Mouse (Mus musculus): ENCODE measurements around the gene Nsd1. TPM values are rescaled to one million over a fixed set of nuclear protein-coding genes. Genes with fewer than 3 reads are reported as not detected.
A peak's percentile ranks its signal among the peaks of the same experiment; 100 is the strongest.

Nsd1 gene
- polyA plus RNA-seq, 1 experiment, result 32.8 TPM

DNA sequence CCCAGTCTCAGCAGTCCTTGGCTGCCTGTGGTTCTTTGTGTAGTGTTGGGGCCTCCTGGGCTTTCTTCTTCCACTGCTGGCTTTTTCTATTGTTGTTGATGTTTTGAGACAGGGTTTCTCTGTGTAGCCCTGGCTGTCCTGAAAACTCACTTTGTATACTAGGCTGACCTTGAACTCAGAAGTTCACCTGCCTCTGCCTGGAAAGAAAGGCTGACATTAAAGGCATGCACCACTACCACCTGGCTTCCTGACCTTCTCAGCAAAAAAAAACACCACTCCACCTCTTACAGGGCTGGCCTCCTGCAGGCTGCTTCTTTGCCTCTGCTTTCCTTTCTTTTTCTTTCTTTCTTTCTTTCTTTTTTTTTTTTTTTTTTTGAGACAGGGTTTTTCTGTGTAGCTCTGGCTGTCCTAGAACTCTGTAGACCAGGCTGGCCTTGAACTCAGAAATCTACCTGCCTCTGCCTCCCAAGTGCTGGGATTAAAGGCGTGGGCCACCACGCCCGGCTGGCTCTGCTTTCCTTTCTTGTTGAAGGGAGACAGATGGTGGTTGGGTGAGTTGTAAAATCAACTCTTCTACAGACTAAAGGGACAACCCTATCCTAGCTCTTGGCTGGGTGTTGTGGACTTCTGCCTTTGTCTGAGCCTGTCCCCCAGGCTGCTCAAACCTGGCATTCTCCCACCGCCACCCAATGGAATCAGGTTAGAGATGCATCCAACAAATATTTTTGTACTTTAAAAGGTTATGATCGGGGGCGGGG, 4.0 kb upstream of the Nsd1 start:
- H3K27me3 ChIP-seq (ENCODE audit: control insufficient read depth, insufficient read depth, low read length), result no peaks in the 10 kb centered on the region
- no peak overlapping the region for H3K4me3 ChIP-seq (ENCODE audit: control insufficient read depth, insufficient read depth, low read length)
- H3K27ac ChIP-seq (ENCODE audit: control insufficient read depth, insufficient read depth, low read length), result no peak overlapping the region
- 98% methylated on average over 6 of the region's 6 CpGs for WGBS
- DNase-seq, result no peak
- no peaks in the 10 kb centered on the region for H3K36me3 ChIP-seq (ENCODE audit: control insufficient read depth, insufficient read depth, low read length)
- TF ChIP-seq POLR2A (IDR thresholded peaks at IDR 0.05; ENCODE audit: control insufficient read depth, extremely low read depth, insufficient read depth, low read length, poor library complexity) (no peak), CTCF (IDR thresholded peaks at IDR 0.05; ENCODE audit: borderline replicate concordance, control insufficient read depth, extremely low read depth, insufficient read depth, low read length, poor library complexity) (no peak)
- H3K4me1 ChIP-seq (replicated peaks; ENCODE audit: control insufficient read depth, insufficient read depth, low read length), result peaks cover 7% of the 10 kb centered on the region; the same call in 1 of the 2 replicates

DNA sequence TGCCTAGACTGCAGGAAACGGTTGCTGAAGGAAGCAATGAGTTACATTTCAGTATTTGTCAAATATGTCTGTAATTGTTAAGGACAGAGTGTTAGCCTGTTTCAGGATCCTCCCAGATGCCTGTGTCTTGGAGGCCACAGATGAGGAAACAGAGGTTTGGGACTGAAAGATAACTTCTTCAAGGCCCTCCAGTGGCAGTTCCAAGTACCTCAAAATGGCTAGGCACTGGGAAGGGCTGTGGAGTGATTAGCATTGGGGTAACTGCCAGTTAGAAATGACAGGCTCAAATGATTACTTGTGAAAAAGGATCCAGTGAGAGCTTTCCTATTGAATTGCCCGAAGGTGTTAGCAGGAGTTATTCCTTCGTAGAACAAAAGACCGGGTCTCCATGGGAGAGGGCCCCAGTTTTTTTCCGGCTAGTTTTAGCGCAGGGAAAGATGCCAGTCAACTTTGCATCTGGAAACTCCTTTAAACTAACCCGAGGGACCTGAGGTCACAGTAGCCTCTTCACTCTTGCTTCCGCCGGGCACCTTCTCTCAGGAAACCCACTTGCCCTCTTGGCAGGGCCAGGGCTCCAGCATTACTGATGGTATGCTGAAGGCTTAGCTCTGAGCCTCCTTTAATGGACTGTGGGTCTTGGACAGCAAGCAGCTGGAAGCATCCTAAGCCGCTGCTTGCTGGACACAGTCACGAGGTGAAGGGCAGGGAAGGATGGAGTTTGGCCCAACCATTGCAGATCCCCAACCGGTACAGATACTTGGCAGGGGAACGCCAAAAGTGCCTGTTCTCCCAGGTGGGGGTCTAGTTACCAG, 539 bp upstream of the Nsd1 start:
- no peak overlapping the region for H3K27ac ChIP-seq (ENCODE audit: control insufficient read depth, insufficient read depth, low read length)
- H3K4me3 ChIP-seq (ENCODE audit: control insufficient read depth, insufficient read depth, low read length), result no peak overlapping the region
- H3K36me3 ChIP-seq (ENCODE audit: control insufficient read depth, insufficient read depth, low read length), result peaks cover 4% of the 10 kb centered on the region; the same call in 1 of the 2 replicates
- DNase-seq, result no peak
- WGBS, result 96% methylated on average over 13 of the region's 13 CpGs
- H3K27me3 ChIP-seq (ENCODE audit: control insufficient read depth, insufficient read depth, low read length), result no peaks in the 10 kb centered on the region
- H3K4me1 ChIP-seq (replicated peaks; ENCODE audit: control insufficient read depth, insufficient read depth, low read length), result peaks cover 18% of the 10 kb centered on the region
- no peak for TF ChIP-seq POLR2A (IDR thresholded peaks at IDR 0.05; ENCODE audit: control insufficient read depth, extremely low read depth, insufficient read depth, low read length, poor library complexity)
- no peak for TF ChIP-seq CTCF (IDR thresholded peaks at IDR 0.05; ENCODE audit: borderline replicate concordance, control insufficient read depth, extremely low read depth, insufficient read depth, low read length, poor library complexity)

DNA sequence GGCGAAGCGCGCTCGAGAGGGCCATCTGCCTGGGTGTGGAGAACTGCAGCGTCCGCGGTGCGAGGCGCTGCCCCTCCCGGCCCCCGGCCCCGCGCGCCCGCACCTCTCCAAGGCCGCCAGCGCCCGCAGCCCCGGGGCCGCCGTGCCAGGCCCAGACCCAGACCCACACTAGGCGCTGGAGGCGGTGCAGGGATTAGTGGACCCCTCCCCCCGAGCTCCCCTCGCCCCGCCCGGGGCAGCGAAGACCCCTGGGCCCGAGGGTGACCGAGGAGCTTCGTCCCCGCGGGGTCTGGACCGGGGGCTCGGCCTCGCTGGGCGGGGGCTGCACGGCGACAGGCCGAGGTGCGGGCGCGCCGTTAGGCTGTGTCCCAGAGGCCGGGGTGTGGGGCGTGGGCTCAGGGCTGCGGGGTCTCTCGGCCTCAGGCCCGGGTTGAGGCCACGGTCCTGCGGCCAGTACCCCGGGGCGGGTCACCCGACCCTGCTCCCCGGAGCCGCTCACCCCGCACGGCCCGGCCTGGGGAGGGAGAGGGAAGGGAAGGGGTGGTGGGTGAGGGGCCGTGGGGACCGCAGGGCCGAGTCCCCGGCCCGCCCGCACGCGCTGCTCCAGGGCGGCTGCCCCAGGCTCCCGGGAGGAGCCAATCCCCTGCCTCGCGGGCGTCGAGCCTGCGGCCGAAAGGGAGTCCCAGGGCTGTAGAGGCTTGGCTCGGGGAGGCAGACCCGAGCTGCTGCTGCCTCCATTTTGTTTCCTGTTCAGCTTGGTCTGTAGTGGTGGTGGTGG, 800 bp downstream of the Nsd1 start:
- peaks cover 8% of the 10 kb centered on the region; the same call in 1 of the 2 replicates for H3K36me3 ChIP-seq (ENCODE audit: control insufficient read depth, insufficient read depth, low read length)
- DNase-seq, result peak; percentile 53

DNA sequence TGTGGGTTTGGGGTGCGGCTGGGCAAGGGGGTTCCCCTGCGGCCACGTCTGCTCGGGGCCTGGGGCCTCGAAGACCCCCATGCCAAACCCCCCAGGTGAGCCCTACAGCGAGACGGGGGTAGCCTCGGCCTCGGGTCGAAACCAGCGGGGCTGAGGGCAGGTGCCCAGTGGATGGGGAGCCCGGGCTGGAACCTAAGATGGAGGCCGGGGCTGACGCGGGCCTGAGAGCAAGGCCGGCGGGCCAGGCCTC, 1.3 kb downstream of the Nsd1 start:
- no peaks in the 10 kb centered on the region for H3K27me3 ChIP-seq (ENCODE audit: control insufficient read depth, insufficient read depth, low read length)
- H3K4me1 ChIP-seq (replicated peaks; ENCODE audit: control insufficient read depth, insufficient read depth, low read length), result peaks cover 20% of the 10 kb centered on the region
- peaks cover 8% of the 10 kb centered on the region; the same call in 1 of the 2 replicates for H3K36me3 ChIP-seq (ENCODE audit: control insufficient read depth, insufficient read depth, low read length)
- TF ChIP-seq POLR2A (IDR thresholded peaks at IDR 0.05; ENCODE audit: control insufficient read depth, extremely low read depth, insufficient read depth, low read length, poor library complexity) (no peak), CTCF (IDR thresholded peaks at IDR 0.05; ENCODE audit: borderline replicate concordance, control insufficient read depth, extremely low read depth, insufficient read depth, low read length, poor library complexity) (no peak)
- DNase-seq, result no peak
- H3K4me3 ChIP-seq (ENCODE audit: control insufficient read depth, insufficient read depth, low read length), result peak overlapping the region; percentile 59
- peak overlapping the region; percentile 68 for H3K27ac ChIP-seq (ENCODE audit: control insufficient read depth, insufficient read depth, low read length)
- WGBS, result under 1% methylated on average over 17 of the region's 17 CpGs

More for the DNA sequence above, 800 bp downstream of the Nsd1 start:
- Histone ChIP-seq H3K4me3 (ENCODE audit: control insufficient read depth, insufficient read depth, low read length) (peak overlapping the region; percentile 59), H3K27ac (ENCODE audit: control insufficient read depth, insufficient read depth, low read length) (peak overlapping the region; percentile 68), H3K27me3 (ENCODE audit: control insufficient read depth, insufficient read depth, low read length) (no peaks in the 10 kb centered on the region), H3K4me1 (replicated peaks; ENCODE audit: control insufficient read depth, insufficient read depth, low read length) (peaks cover 20% of the 10 kb centered on the region)
- TF ChIP-seq POLR2A (IDR thresholded peaks at IDR 0.05; ENCODE audit: control insufficient read depth, extremely low read depth, insufficient read depth, low read length, poor library complexity), result no peak
- no peak for TF ChIP-seq CTCF (IDR thresholded peaks at IDR 0.05; ENCODE audit: borderline replicate concordance, control insufficient read depth, extremely low read depth, insufficient read depth, low read length, poor library complexity)
- 17% methylated on average over 70 of the region's 77 CpGs for WGBS

DNA sequence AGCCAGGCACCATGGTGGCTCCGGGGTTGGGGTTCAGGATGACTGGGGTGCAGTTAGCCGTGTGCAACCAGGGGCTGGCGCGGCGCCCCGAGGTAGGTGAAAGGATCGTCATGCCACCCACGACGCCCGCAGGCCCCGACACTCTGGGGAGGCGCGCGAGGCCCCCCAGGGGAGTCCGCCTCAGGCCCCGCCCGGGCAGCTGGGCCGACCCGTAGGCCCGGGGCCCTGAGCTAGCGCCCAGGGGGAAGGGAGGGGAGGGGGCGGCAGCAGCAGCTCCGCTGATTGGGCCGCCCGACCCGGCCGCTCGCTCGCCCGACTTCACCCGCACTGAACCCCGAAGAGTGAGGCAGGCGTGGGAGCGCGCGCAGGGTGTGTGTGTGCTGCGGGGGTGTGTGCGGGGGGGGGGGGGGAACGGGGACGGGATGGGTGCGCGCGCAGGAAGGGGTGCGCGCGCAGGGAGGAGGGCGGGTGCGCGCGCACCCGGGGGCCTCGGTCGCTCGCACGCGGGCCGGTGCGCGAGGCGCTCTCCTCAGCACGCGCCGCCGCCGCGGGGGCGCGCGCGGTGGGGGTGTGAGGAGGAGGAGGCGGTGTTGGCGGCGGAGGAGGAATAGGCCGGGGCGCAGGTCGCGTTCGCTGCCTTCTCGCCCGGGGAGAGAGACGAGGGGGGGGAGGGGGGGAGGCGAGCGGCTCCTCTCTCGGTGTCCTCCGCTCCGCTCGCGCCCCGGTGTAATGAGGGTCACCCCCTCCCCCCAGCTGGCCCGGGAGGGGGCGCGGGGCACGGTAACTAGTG, 1.8 kb downstream of the Nsd1 start:
- peak overlapping the region; percentile 88 for H3K4me3 ChIP-seq (ENCODE audit: control insufficient read depth, insufficient read depth, low read length)
- peak overlapping the region; percentile 80 for H3K27ac ChIP-seq (ENCODE audit: control insufficient read depth, insufficient read depth, low read length)

More for the DNA sequence above, 1.8 kb downstream of the Nsd1 start:
- H3K27me3 ChIP-seq (ENCODE audit: control insufficient read depth, insufficient read depth, low read length), result no peaks in the 10 kb centered on the region
- peaks cover 20% of the 10 kb centered on the region for H3K4me1 ChIP-seq (replicated peaks; ENCODE audit: control insufficient read depth, insufficient read depth, low read length)
- peak; percentile 88 for DNase-seq
- WGBS, result under 1% methylated on average over 47 of the region's 93 CpGs
- TF ChIP-seq POLR2A (IDR thresholded peaks at IDR 0.05; ENCODE audit: control insufficient read depth, extremely low read depth, insufficient read depth, low read length, poor library complexity) (peak; percentile 85), CTCF (IDR thresholded peaks at IDR 0.05; ENCODE audit: borderline replicate concordance, control insufficient read depth, extremely low read depth, insufficient read depth, low read length, poor library complexity) (no peak)
- peaks cover 8% of the 10 kb centered on the region; the same call in 1 of the 2 replicates for H3K36me3 ChIP-seq (ENCODE audit: control insufficient read depth, insufficient read depth, low read length)
